12 mouse cellular contexts compared by ENCODE assay signal in genomic region chr7:40942233-40942935, GRCm38 (mm10). TPM values are rescaled to one million over a fixed set of nuclear protein-coding genes. Genes with fewer than 3 reads are reported as not detected.
A peak's percentile ranks its signal among the peaks of the same experiment; 100 is the strongest.
DNase-seq lines count a peak whose midpoint lies in the region; ATAC-seq and TF ChIP-seq lines count a peak whose summit lies in the region.
"Had no signal": no experiment of that assay in that cellular context is flagged by ENCODE, and none has a peak within 500 bp of the region (broad histone marks: within the 10 kb centered on the region; RNA-seq: fewer than 3 reads in every experiment).

No protein-coding gene starts in this region.

- intact Hi-C loops in left cerebral cortex, postnatal 14 days (cut with DNase I), result loop anchor here (2.0 to 5.0 kb wide), 3 partner anchors 865 to 1225 kb away; no protein-coding TSS in a partner anchor

- H3K4me1 ChIP-seq in cerebellum, adult 2 months (ENCODE audit: control insufficient read depth, insufficient read depth, low read length), result no peaks in the 10 kb centered on the region
- H3K4me1 ChIP-seq in forebrain, embryonic 16.5 days (replicated peaks; ENCODE audit: control insufficient read depth, insufficient read depth, low read length), result no peaks in the 10 kb centered on the region
- H3K4me1 ChIP-seq in neural tube, embryonic 14.5 days (ENCODE audit: control insufficient read depth, insufficient read depth, low read length), result no peaks in the 10 kb centered on the region

- TF ChIP-seq POLR2A in cerebellum, adult 2 months (IDR thresholded peaks at IDR 0.05; ENCODE audit: borderline replicate concordance, insufficient read depth, low read length), result no peak

- whole genome bisulfite sequencing in cerebellum, adult 2 months, result 47% methylated on average over 3 of the region's 3 CpGs
- WGBS in forebrain, embryonic 16.5 days, result 65% methylated on average over 3 of the region's 3 CpGs
- WGBS in neural tube, embryonic 14.5 days, result 70% methylated on average over 3 of the region's 3 CpGs

- no peak overlapping the region for H3K27ac ChIP-seq in cerebellum, adult 2 months (ENCODE audit: insufficient read depth, low read length)
- H3K27ac ChIP-seq in forebrain, embryonic 16.5 days (ENCODE audit: low read length), result no peak overlapping the region
- no peak overlapping the region for H3K27ac ChIP-seq in neural tube, embryonic 14.5 days (ENCODE audit: low read depth, low read length)

- peak; percentile 36; the same call in 1 of the 2 replicates for TF ChIP-seq CTCF in cerebellum, adult 2 months (IDR thresholded peaks at IDR 0.05; ENCODE audit: borderline replicate concordance, insufficient read depth, low read depth, low read length)

- H3K27me3 ChIP-seq in cerebellum, adult 2 months (ENCODE audit: control insufficient read depth, insufficient read depth, low read length), result no peaks in the 10 kb centered on the region
- H3K27me3 ChIP-seq in forebrain, embryonic 16.5 days (replicated peaks; ENCODE audit: control insufficient read depth, insufficient read depth, low read length), result no peaks in the 10 kb centered on the region
- no peaks in the 10 kb centered on the region for H3K27me3 ChIP-seq in neural tube, embryonic 14.5 days (ENCODE audit: control insufficient read depth, insufficient read depth, low read length)

- H3K4me2 ChIP-seq in forebrain, embryonic 16.5 days (ENCODE audit: low read length), result no peak overlapping the region
- H3K4me2 ChIP-seq in neural tube, embryonic 14.5 days (ENCODE audit: low read depth, low read length), result no peak overlapping the region

- peak; percentile 74 for ATAC-seq in forebrain, embryonic 16.5 days
- ATAC-seq in neural tube, embryonic 14.5 days (ENCODE audit: low read depth), result peak; percentile 86

- H3K4me3 ChIP-seq in cerebellum, adult 2 months (replicated peaks; ENCODE audit: insufficient read depth, low read depth, low read length), result no peak overlapping the region
- no peak overlapping the region for H3K4me3 ChIP-seq in forebrain, embryonic 16.5 days (replicated peaks; ENCODE audit: low read length)
- H3K4me3 ChIP-seq in neural tube, embryonic 14.5 days (ENCODE audit: low read depth, low read length), result no peak overlapping the region

- no peak overlapping the region for H3K9ac ChIP-seq in forebrain, embryonic 16.5 days (replicated peaks; ENCODE audit: low read depth, low read length)
- no peak overlapping the region for H3K9ac ChIP-seq in neural tube, embryonic 14.5 days (replicated peaks; ENCODE audit: low read depth, low read length)

- H3K36me3 ChIP-seq in forebrain, embryonic 16.5 days (ENCODE audit: control insufficient read depth, insufficient read depth), result no peaks in the 10 kb centered on the region
- H3K36me3 ChIP-seq in neural tube, embryonic 14.5 days (ENCODE audit: control insufficient read depth, insufficient read depth, low read length), result no peaks in the 10 kb centered on the region

- no peaks in the 10 kb centered on the region for H3K9me3 ChIP-seq in forebrain, embryonic 16.5 days (ENCODE audit: control insufficient read depth, low read length)
- H3K9me3 ChIP-seq in neural tube, embryonic 14.5 days (ENCODE audit: control insufficient read depth, low read length), result no peaks in the 10 kb centered on the region

- peak in 1 of 2 experiments; percentile 7 for DNase-seq in cerebellum, adult 2 months
- DNase-seq in cerebellum, adult 18-20 months, result no peak
- DNase-seq in left cerebral cortex, postnatal 14 days (ENCODE audit: low spot score in 2 of 2), result peak; percentile 31 to 55
- DNase-seq in left cerebral cortex, adult 11 months (ENCODE audit: low spot score), result no peak
- no peak for DNase-seq in urinary bladder, postnatal 36 days (ENCODE audit: low spot score in 2 of 2)
- DNase-seq in MN1 (ENCODE audit: low spot score), result no peak
- DNase-seq: cerebellum, adult 9-10 months had no signal

RNA-seq across cellular contexts. Expression of gene Vstm2b, which starts 44.3 kb away (rescaled TPM):
- polyA plus RNA-seq in cerebellum, adult 2 months (2012; rRNA removed), result 25.0 and 32.9 TPM in 2 replicates
- total RNA-seq in left cerebral cortex, postnatal 14 days (2021), result 10 to 100 TPM; 66.0 to 67.4 TPM
- 17.8 and 18.8 TPM in 2 replicates for polyA plus RNA-seq in forebrain, embryonic 16.5 days (2015; fragmentation: Nextera tagmentation; extraction: Ambion mirVana)
- polyA plus RNA-seq in neural tube, embryonic 14.5 days (2014; fragmentation: Nextera tagmentation; extraction: Ambion mirVana), result 37.0 and 39.5 TPM in 2 replicates
- total RNA-seq: hematopoietic stem cell, adult 5-6 weeks had no signal
- polyA plus RNA-seq: liver, embryonic 16.5 days had no signal

RNA-seq across cellular contexts. Expression of gene 4930433I11Rik, which starts 45.0 kb away (rescaled TPM):
- polyA plus RNA-seq in cerebellum, adult 2 months (2012; rRNA removed), result not detected in 2 replicates
- not detected for total RNA-seq in left cerebral cortex, postnatal 14 days (2021)
- polyA plus RNA-seq in forebrain, embryonic 16.5 days (2015; fragmentation: Nextera tagmentation; extraction: Ambion mirVana), result not detected in 2 replicates
- polyA plus RNA-seq in neural tube, embryonic 14.5 days (2014; fragmentation: Nextera tagmentation; extraction: Ambion mirVana), result not detected in 2 replicates
- total RNA-seq: hematopoietic stem cell, adult 5-6 weeks had no signal
- polyA plus RNA-seq: liver, embryonic 16.5 days; stomach, embryonic 16.5 days had no signal

Comparison
In these comparisons a context has a peak if more than half of its experiments do, and no peak if none do; other contexts are left out.
1. DNase-seq: peak in left cerebral cortex, postnatal 14 days (2 of 2); none in cerebellum, adult 18-20 months (0 of 2), left cerebral cortex, adult 11 months (single experiment), urinary bladder, postnatal 36 days (0 of 2) and MN1 (single experiment).